Mouse (Mus musculus) embryo, embryonic 10.5 days (tissue): ENCODE data around the gene Rps2.

ENCODE experiments used
- DNase-seq: peaks from one replicate; pipeline ENCODE4 v3.0.0-alpha.2; 2015; ENCODE audit warnings: low spot score

Rps2 gene

GRCm38 (mm10) chr17:24766266-24766875, 48.5 kb downstream of the Rps2 start:
- DNase-seq, result no peak

- no peak for DNase-seq
Measured at GRCm38 (mm10) chr17:24769146-24769545, 51.2 kb downstream of the Rps2 start.
